ENCODE assay signal across 8 mouse cellular contexts in genomic region chr2:48816141-48817028, GRCm38 (mm10). TPM values are rescaled to one million over a fixed set of nuclear protein-coding genes. Genes with fewer than 3 reads are reported as not detected.
DNase-seq lines count a peak whose midpoint lies in the region; ATAC-seq lines count a peak whose summit lies in the region.

No protein-coding gene starts in this region.

- intact Hi-C loops in heart, postnatal 36 days (cut with DNase I), result loop anchor here (10.0 kb wide), 1 partner anchor 638 kb away; the partner anchor contains the start of gene Epc2

- H3K27me3 ChIP-seq in hindbrain, embryonic 15.5 days, result no peaks in the 10 kb centered on the region
- H3K27me3 ChIP-seq in midbrain, embryonic 13.5 days, result no peaks in the 10 kb centered on the region

- no peaks in the 10 kb centered on the region for H3K36me3 ChIP-seq in hindbrain, embryonic 15.5 days
- H3K36me3 ChIP-seq in midbrain, embryonic 13.5 days, result no peaks in the 10 kb centered on the region

- 11% methylated on average over 9 of the region's 9 CpGs for WGBS in hindbrain, embryonic 15.5 days
- 20% methylated on average over 9 of the region's 9 CpGs for WGBS in midbrain, embryonic 13.5 days

- no peaks in the 10 kb centered on the region for H3K9me3 ChIP-seq in hindbrain, embryonic 15.5 days
- no peaks in the 10 kb centered on the region for H3K9me3 ChIP-seq in midbrain, embryonic 13.5 days

- ATAC-seq in hindbrain, embryonic 15.5 days (ENCODE audit: low FRiP score, low read depth), result no peak
- ATAC-seq in midbrain, embryonic 13.5 days, result no peak
- no peak for ATAC-seq in frontal cortex, adult (ENCODE audit: low TSS enrichment)

- H3K27ac ChIP-seq in hindbrain, embryonic 15.5 days (replicated peaks), result peak overlapping the region; percentile 96
- H3K27ac ChIP-seq in midbrain, embryonic 13.5 days, result peak overlapping the region; percentile 63

- H3K4me3 ChIP-seq in hindbrain, embryonic 15.5 days, result peak overlapping the region; percentile 78
- H3K4me3 ChIP-seq in midbrain, embryonic 13.5 days (replicated peaks), result peak overlapping the region; percentile 89

- H3K9ac ChIP-seq in hindbrain, embryonic 15.5 days, result peak overlapping the region; percentile 88
- H3K9ac ChIP-seq in midbrain, embryonic 13.5 days (replicated peaks), result peak overlapping the region; percentile 92

- DNase-seq in heart, adult 8-10 months (ENCODE audit: low spot score), result peak; percentile 23
- no peak for DNase-seq in heart, postnatal 36 days
- peak; percentile 12 for DNase-seq in embryo, embryonic 11 days
- DNase-seq in gastrocnemius, postnatal 10 days, result no peak
- no peak for DNase-seq in MN1 (ENCODE audit: low spot score)

- peak overlapping the region; percentile 54 for H3K4me2 ChIP-seq in hindbrain, embryonic 15.5 days
- peak overlapping the region; percentile 77 for H3K4me2 ChIP-seq in midbrain, embryonic 13.5 days (replicated peaks)

- H3K4me1 ChIP-seq in hindbrain, embryonic 15.5 days (replicated peaks), result peaks cover 30% of the 10 kb centered on the region
- H3K4me1 ChIP-seq in midbrain, embryonic 13.5 days (replicated peaks), result peaks cover 30% of the 10 kb centered on the region

RNA-seq across cellular contexts. Expression of gene Acvr2a, which starts 2.5 kb away (rescaled TPM):
- total RNA-seq in heart, adult 8-10 months (2022), result 10 to 100 TPM; 13.4 to 16.5 (median 15.0) TPM
- 10 to 100 TPM; 15.4 to 16.7 TPM for total RNA-seq in heart, postnatal 36 days (2021)
- 45.1 and 48.0 TPM in 2 replicates for polyA plus RNA-seq in hindbrain, embryonic 15.5 days (2015; fragmentation: Nextera tagmentation; extraction: Ambion mirVana)
- 41.2 TPM in 2 replicates for polyA plus RNA-seq in midbrain, embryonic 13.5 days (2015; fragmentation: Nextera tagmentation; extraction: Ambion mirVana)
- total RNA-seq in gastrocnemius, postnatal 10 days (2021), result 10 to 100 TPM; 21.7 to 25.8 TPM

Comparison
In these comparisons a context has a peak if more than half of its experiments do, and no peak if none do; other contexts are left out.
1. DNase-seq: peak in heart, adult 8-10 months (single experiment) and embryo, embryonic 11 days (single experiment); none in heart, postnatal 36 days (0 of 2), gastrocnemius, postnatal 10 days (single experiment) and MN1 (single experiment).